Mouse (Mus musculus) megakaryocyte, embryonic 14.5 days (primary cell): ENCODE results near the gene Gm14685.
"Not testable (repeated sequence)": the region's sequence is repeated elsewhere in the genome, so short reads cannot be mapped to it uniquely, and the experiment has no call there.

Experiments
- FLI1 ChIP-seq: IDR thresholded peaks from 2 replicates; pipeline ENCODE4 v1.6.1; 2012; ENCODE audit warnings: low read length, inconsistent platforms, mixed read lengths
- GATA1 ChIP-seq: IDR thresholded peaks from 3 replicates; pipeline ENCODE4 v1.6.1; 2012; ENCODE audit warnings: mixed read lengths, low read length, inconsistent platforms, borderline replicate concordance

DNA sequence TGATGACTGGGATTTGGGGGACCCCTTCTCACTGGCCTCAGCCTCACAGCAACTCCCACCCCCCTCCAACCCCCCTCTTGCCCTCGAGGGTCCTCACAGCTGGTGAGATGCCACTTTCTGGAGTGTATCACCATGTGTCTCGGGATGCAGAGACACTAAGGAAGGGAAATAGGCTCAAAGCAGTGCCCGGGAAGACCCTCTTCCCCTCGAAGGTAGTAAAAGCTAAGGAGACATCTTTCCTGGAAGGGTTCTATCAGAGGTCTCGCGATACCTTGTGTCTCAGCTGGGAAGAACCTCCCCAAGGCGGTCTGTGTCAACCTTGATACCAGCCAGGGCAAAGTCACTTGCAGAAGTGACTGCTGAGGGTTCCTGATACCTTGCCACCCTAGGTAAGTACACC, at the start of gene Gm14685:
- not testable (repeated sequence) for TF ChIP-seq GATA1, FLI1
